Mouse (Mus musculus) neutrophil, adult 5-6 weeks (primary cell): Measurements from ENCODE around the gene Zfp64. TPM values are rescaled to one million over a fixed set of nuclear protein-coding genes. Genes with fewer than 3 reads are reported as not detected.
A peak's percentile ranks its signal among the peaks of the same experiment; 100 is the strongest.

Experiments used
- ATAC-seq: fragments of 151-379, 151-347 bp; 2 replicates; pipeline ENCODE4 v1.8.0; 2017; ENCODE audit warnings: mild to moderate bottlenecking, moderate TSS enrichment; ENCODE audit not compliant: insufficient number of reproducible peaks, poor library complexity, low FRiP score, severe bottlenecking; ENCODE audit errors: extremely low read depth
- total RNA-seq: library from RNA; stranded (forward); fragments of 200-1000 nt; gene quantifications from 2 replicates; pipeline ENCODE4 v1.2.3, GENCODE M21; 2017

The Zfp64 gene
- total RNA-seq = 12.8 and 14.3 TPM in 2 replicates

DNA sequence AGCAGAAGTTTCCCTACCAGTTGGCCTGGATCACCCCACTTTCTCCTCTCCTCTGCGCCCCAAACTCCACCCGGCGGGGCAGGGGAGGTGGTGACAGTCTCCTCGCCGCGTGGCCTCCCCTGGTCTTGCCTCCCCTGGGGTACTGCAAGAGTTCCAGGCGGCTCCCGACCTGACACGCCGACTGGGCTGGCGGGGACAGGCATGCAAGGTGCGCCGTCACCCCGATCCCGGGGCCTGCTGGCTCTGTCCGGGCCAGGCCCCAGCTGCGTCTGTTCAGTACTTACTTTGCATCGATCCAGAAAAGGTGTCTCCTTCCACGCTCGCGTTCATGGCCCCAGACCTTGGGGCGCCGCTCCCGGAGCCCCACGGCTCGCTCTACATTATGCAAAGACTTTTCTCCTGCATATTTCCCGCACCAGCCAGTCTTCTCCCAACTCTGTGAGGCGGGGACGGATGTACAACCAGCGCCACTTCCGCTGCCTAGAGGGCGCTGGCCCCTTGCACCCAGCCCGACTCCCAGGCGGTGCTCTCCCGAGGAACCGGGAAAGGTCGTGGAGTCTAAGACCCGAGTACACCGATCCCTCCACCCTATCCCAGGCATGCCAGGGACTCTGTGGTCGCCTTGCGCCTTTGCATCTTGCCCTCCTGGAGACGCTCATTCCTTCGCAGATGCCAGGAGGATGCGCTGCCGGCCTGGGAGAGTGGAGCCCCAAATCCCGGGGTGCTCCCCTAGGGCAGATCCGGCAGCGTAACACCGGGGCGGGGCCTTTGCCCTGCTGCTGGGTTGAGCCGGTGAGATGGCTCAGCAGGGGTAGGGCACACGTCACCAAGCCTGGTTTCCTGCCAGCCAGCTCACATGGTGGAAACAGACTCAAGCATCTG is at the start of gene Zfp64:
Zfp64 (minus strand) TSS at position 753 of the 882 bp plus-strand sequence.
- ATAC-seq = peak; percentile 74

DNA sequence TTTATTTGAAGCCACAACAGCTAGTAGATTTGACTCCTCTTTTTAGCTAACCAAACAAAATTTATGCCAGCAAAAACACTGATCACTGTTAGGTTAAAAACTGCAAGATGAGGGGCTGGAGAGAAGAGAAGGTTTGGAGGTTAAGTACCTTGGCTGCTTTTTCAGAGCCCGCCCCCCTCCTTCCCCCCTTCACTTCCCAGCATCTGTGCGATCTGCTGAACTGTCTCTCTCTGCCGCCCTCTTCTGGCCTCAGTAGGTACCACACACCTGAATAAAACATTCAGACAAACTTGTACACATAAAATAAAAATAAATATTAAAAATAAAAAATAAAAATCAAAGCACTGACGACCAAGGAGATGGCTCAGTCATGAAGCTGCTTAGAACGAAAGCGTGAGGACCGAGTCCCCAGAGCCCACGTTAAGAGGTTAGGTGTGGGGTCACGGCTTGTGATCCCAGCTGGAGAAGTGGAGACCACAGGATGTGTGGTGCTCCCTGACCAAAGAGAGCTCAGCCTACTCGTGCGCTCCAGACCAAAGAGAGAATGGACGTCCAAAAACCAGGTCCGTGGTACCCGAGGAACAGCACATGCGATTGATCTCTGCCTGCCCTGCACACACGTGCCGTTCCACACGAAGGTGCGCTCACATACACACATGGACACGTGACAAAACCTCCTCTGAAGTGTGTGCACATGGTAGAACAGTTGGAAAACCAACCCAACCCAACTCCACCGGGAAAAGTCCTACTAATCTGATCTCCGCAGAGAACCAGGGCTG is 37.4 kb upstream of the Zfp64 start:
- no peak for ATAC-seq

DNA sequence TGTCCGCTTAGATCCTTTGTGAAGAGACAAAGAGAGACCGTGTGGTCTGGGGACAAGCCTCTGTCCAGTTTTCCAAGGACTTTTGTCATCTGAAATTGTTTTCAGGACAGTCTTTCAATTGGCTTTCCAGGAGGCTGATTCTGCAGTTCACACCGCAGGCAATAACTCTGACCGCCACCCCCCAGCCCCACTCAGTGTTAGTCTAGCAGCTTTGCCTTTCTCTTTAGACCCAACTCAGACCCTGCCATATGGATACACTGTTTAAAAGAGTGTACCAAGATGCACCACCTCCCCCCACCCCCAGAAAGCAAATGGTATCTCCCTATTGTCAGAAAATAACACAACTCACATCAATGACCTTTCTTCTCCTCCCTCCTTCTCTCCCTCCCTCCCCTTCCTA is 35.6 kb upstream of the Zfp64 start:
- no peak for ATAC-seq

GRCm38 (mm10) chr2:168990061-168990753 is 34.8 kb upstream of the Zfp64 start:
- no peak for ATAC-seq

- no peak for ATAC-seq
Observed at GRCm38 (mm10) chr2:168988056-168988455, 32.7 kb upstream of the Zfp64 start.

DNA sequence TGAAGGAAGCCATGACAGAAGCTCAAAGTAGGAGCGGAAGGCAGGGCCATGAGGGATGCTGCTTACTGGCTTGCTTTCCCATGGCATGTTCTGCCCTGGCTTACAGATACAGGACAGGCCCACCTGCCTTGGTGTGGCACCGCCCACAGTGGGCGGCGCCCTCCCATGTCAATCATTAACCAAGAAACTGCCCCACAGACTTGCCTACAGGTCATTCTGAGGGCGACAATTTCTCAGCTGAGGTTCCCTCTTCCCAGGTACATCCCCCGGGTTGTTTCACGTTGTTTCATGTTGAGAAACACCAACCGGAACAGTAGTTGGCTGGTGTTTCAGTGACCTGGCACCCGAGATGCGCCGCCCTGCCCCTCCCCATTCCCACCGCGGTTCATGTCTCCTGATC is 32.0 kb upstream of the Zfp64 start:
- ATAC-seq = no peak

DNA sequence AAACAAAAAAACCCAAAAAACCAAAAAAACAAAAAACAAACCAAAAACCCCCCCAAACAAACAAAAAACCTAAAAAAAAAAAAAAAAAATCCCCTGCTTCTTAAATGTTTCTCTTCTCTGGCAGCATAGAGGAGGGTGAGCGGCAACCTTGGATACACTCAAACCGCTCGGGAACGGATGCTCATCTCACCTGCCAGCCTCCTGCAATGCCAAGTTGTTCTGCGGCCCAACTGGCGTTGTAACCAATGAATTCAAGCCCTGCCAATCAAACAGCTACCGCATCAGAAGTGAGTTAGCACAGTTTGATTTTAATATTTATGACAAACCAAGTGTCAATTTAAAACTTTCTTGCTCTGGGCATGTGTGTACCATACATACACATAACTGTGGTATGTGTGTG is 26.6 kb upstream of the Zfp64 start:
- ATAC-seq = no peak

DNA sequence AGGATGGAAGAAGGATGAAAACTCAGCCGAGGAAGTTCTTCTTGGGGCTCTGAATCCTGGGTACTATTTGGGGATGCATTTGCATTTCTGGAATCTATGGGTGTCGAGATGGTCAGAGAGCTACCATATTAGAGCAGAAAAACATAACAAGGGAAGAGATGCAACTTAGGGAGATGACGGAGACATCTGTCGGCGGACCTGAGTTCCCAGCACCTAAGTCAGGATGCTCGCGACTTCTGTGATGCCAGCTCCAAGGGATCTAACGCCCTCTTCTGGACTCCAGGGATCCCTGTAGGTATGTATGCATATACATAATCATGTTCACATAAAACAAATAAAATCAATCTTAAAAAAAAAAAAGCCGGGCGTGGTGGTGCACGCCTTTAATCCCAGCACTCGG is 26.1 kb upstream of the Zfp64 start:
- no peak for ATAC-seq

DNA sequence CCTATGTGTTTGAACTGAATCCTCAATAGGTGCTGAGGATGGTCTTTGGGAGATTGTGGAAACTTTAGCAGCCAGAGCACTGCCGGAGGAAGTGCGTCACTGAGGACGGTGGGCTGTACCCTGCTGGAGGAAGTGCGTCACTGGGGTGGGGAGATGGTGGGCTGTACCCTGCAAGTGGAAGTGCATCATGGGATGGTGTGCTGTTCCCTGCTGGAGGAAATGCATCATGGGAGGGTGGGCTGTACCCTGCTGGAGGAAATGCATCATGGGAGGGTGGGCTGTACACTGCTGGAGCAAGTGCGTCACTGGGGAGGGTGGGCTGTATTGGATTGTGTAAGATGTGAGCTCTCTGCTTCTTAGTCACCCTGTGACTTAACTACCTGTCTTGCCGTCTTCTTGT is 25.5 kb upstream of the Zfp64 start:
- ATAC-seq = peak; percentile 78

DNA sequence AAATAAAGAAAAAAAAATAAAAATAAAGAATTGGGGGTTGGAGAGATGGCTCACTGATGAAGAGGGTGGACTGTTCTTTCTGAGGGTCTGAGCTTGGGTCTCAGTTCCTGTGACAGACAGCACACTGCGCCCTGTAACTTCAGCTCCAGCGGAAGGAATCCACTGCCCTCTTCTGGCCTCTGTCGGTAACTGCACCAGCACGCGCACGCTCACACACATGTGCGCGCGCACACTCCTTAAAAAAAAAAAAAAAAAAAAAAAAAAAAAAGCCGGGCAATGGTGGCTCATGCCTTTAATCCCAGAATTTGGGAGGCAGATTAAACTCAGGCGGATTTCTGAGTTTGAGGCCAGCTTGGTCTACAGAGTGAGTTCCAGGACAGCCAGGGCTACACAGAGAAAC is 24.4 kb upstream of the Zfp64 start:
- ATAC-seq = no peak

DNA sequence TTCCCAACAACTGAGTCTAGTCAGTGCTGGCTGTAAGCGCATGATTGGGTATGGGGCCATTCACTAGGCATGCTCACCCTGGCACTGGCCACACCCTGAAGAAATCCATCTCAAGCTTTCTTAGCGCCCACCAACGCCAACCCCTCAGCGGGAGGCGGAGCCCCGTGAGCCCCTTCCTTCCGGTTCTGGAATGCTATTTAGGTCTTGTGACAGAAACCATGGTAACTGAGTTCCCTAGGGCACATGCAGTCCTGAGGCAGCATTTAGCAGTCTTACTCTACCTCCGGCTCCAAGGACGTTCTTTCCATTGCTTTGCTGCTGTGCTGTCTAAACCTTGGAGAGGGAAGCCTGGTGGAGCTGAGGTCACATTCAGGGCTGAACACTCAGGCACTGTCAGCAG is 22.6 kb upstream of the Zfp64 start:
- ATAC-seq = no peak

DNA sequence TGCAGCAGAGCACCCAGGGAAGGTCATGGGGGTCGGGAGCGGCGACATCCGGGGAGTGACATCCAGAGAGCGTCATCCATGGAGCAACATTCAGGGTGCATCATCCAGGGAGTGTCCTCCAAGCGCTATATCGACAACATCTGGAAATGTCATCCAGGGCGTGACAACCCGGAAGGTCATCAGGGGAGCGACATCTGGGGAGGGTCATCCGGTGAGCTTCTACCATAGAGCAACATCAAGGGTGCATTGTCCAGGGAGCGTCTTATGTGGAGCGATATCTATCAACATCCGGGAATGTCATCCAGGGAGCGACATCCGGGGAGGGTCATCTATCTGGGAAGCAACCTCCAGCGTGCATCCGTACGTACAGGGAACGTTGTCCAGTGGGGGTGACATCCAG is 14.7 kb upstream of the Zfp64 start:
- no peak for ATAC-seq

GRCm38 (mm10) chr2:168968136-168968925 is 12.9 kb upstream of the Zfp64 start:
- no peak for ATAC-seq

DNA sequence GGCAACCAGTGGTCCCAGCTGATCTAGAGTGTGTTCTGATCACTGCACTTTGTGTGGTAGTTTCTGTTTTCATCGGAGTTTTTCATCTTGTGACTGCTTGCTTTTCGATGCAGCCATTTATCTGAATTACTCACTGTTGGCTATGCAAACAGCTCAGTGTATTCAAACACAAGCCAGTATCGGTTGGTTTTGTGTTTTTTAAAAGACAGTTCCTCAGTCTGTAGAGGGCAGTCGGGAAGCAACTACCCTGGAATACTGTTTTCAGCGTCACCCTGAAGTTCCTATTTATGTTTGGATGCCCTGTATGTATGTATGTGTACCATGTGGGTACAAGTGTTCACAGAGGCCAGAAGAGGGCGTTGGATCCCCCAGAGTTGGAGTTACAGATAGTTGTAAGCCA is 11.1 kb upstream of the Zfp64 start:
- ATAC-seq = no peak

GRCm38 (mm10) chr2:168964849-168965248 is 9.5 kb upstream of the Zfp64 start:
- no peak for ATAC-seq

- ATAC-seq = no peak
Observed at GRCm38 (mm10) chr2:168961729-168962666, 6.6 kb upstream of the Zfp64 start.

- no peak for ATAC-seq
Observed at GRCm38 (mm10) chr2:168960814-168961213, 5.4 kb upstream of the Zfp64 start.

DNA sequence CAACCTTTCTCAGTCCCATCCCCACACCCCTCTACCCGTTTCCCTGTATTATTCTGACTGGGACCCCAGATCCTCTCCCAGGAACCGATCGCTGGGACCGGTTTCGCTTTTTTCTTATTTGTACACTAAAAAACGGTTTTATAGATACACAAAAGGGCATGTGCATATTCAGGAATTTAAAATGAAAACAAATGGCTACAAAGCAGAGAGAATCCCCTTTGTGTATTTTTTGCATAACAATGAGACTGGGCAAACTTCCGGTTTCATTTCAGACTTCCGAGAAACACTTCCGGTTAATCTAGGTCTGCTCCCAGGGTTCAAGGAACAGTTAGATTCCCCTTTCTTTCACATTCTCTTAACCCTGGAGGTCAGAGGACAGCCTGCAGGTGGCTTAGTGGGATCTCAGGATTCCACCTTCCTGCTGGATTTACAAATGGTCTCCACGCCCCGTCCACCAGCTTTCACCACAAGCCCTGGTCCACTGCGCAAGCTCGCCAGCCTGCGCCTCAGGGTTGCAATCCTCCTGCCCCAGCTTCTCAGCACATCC is 4.0 kb upstream of the Zfp64 start:
- no peak for ATAC-seq
